Mouse (Mus musculus) CH12.LX (cell line): ENCODE measurements at regions not wholly inside any gene's neighbourhood (a gene's known extent, or its start where the extent isn't known, plus 50 kb on each side); places are given as distances from the start of the nearest gene placed in this dataset.

ENCODE experiments used
- DNase-seq: peaks from one replicate; pipeline ENCODE4 v3.0.0-alpha.2; 2013; ENCODE audit errors: extremely low read depth
- H3K27ac ChIP-seq: 2 replicates; pipeline ENCODE4 v1.5.1; 2012; ENCODE audit warnings: low read depth, mild to moderate bottlenecking, control low read depth, moderate library complexity; ENCODE audit not compliant: insufficient read depth
- H3K27me3 ChIP-seq: replicated peaks from 2 replicates; pipeline ENCODE3; 2012; ENCODE audit warnings: inconsistent platforms
- H3K36me3 ChIP-seq, 2 experiments: replicated peaks in 1 of 2; 2 replicates each; pipeline versions ENCODE3 to v1.6.1; 2012; ENCODE audit warnings: inconsistent platforms in 1 of 2, low read length in 1 of 2, mild to moderate bottlenecking in 1 of 2, mixed read lengths in 1 of 2, moderate library complexity in 1 of 2; ENCODE audit not compliant: control insufficient read depth in 1 of 2, insufficient read depth in 1 of 2
- H3K4me1 ChIP-seq, 2 experiments: 2 replicates each; pipeline ENCODE4 v1.6.1; 2012; ENCODE audit warnings: inconsistent platforms in 1 of 2, moderate library complexity in 1 of 2; ENCODE audit not compliant: insufficient read depth in 2 of 2, control insufficient read depth in 1 of 2
- H3K4me2 ChIP-seq: 2 replicates; pipeline ENCODE4 v1.6.1; 2012; ENCODE audit warnings: low read depth, mild to moderate bottlenecking, control low read depth; ENCODE audit not compliant: poor library complexity, insufficient read depth, severe bottlenecking
- H3K4me3 ChIP-seq, 3 experiments: fragments of 150-350 bp in 1 of 3; sonication (generic) in 1 of 3; replicated peaks in 1 of 3; 2 replicates each; pipeline versions ENCODE3 to v1.5.1; 2011 to 2012; ENCODE audit warnings: low read depth in 2 of 3, low read length in 2 of 3, mild to moderate bottlenecking in 2 of 3, moderate library complexity in 2 of 3, control low read depth in 1 of 3, improper control_type of control experiment in 1 of 3, inconsistent platforms in 1 of 3, mixed read lengths in 1 of 3; ENCODE audit not compliant: poor library complexity in 1 of 3
- H3K79me2 ChIP-seq: replicated peaks from 2 replicates; pipeline ENCODE4 v1.6.1; 2012; ENCODE audit warnings: mild to moderate bottlenecking, moderate library complexity; ENCODE audit not compliant: control insufficient read depth, poor library complexity, insufficient read depth, severe bottlenecking; ENCODE audit errors: extremely low read depth
- H3K9ac ChIP-seq: 2 replicates; pipeline ENCODE4 v1.6.1; 2012; ENCODE audit warnings: low read depth, mild to moderate bottlenecking, control low read depth, moderate library complexity; ENCODE audit not compliant: insufficient read depth
- H3K9me3 ChIP-seq: replicated peaks from 2 replicates; pipeline ENCODE3; 2012; ENCODE audit warnings: low read length, inconsistent platforms, mixed read lengths
- BHLHE40 ChIP-seq: IDR thresholded peaks from 2 replicates; pipeline ENCODE4 v1.6.1; 2011; ENCODE audit warnings: mild to moderate bottlenecking, low read depth, low read length, improper control_type of control experiment
- CHD2 ChIP-seq: IDR thresholded peaks from 2 replicates; pipeline ENCODE4 v1.6.1; 2011; ENCODE audit warnings: low read length, improper control_type of control experiment
- E2F4 ChIP-seq: IDR thresholded peaks from 2 replicates; pipeline ENCODE4 v1.6.1; 2011; ENCODE audit warnings: low read depth, low read length, improper control_type of control experiment; ENCODE audit not compliant: insufficient replicate concordance
- ELF1 ChIP-seq: IDR thresholded peaks from 2 replicates; pipeline ENCODE4 v1.6.1; 2014; ENCODE audit warnings: low read depth, mild to moderate bottlenecking, inconsistent platforms, low read length, improper control_type of control experiment
- ETS1 ChIP-seq: conservative IDR thresholded peaks from 2 replicates; pipeline ENCODE4 v1.6.1; 2012; ENCODE audit warnings: low read depth, mild to moderate bottlenecking, inconsistent platforms, low read length, improper control_type of control experiment, moderate library complexity
- GABPA ChIP-seq: IDR thresholded peaks from 2 replicates; pipeline ENCODE4 v1.6.1; 2012; ENCODE audit warnings: low read depth, low read length, improper control_type of control experiment, inconsistent platforms; ENCODE audit not compliant: insufficient replicate concordance
- IRF4 ChIP-seq: IDR thresholded peaks from 2 replicates; pipeline ENCODE4 v1.6.1; 2014; ENCODE audit warnings: low read depth, mild to moderate bottlenecking, inconsistent platforms, low read length, improper control_type of control experiment
- KAT2A ChIP-seq: IDR thresholded peaks from 2 replicates; pipeline ENCODE4 v1.6.1; 2012; ENCODE audit warnings: low read length, improper control_type of control experiment, inconsistent platforms; ENCODE audit not compliant: insufficient replicate concordance
- MAFK ChIP-seq: IDR thresholded peaks from 2 replicates; pipeline ENCODE4 v1.6.1; 2011; ENCODE audit warnings: low read length, improper control_type of control experiment; ENCODE audit not compliant: insufficient replicate concordance
- MAX ChIP-seq: IDR thresholded peaks from 2 replicates; pipeline ENCODE4 v1.6.1; 2011; ENCODE audit warnings: low read length, improper control_type of control experiment
- MAZ ChIP-seq: IDR thresholded peaks from 2 replicates; pipeline ENCODE4 v1.6.1; 2012; ENCODE audit warnings: low read depth, mild to moderate bottlenecking, inconsistent platforms, low read length, improper control_type of control experiment, moderate library complexity
- MEF2A ChIP-seq: IDR thresholded peaks from 2 replicates; pipeline ENCODE4 v1.6.1; 2014; ENCODE audit warnings: low read depth, mild to moderate bottlenecking, inconsistent platforms, low read length, improper control_type of control experiment, borderline replicate concordance
- MYC ChIP-seq: IDR thresholded peaks from 2 replicates; pipeline ENCODE4 v1.6.1; 2011; ENCODE audit warnings: low read depth, mild to moderate bottlenecking, improper control_type of control experiment, low read length
- NELFE ChIP-seq: IDR thresholded peaks from 2 replicates; pipeline ENCODE4 v1.6.1; 2011; ENCODE audit warnings: low read depth, low read length, improper control_type of control experiment
- PAX5 ChIP-seq: IDR thresholded peaks from 2 replicates; pipeline ENCODE4 v1.6.1; 2012; ENCODE audit warnings: low read length, inconsistent platforms, mixed read lengths
- POLR2AphosphoS2 ChIP-seq: IDR thresholded peaks from 2 replicates; pipeline ENCODE4 v1.6.1; 2011; ENCODE audit warnings: low read depth, low read length, improper control_type of control experiment
- SMC3 ChIP-seq: IDR thresholded peaks from 2 replicates; pipeline ENCODE4 v1.6.1; 2011; ENCODE audit warnings: low read depth, low read length, improper control_type of control experiment
- TCF12 ChIP-seq: IDR thresholded peaks from 2 replicates; pipeline ENCODE4 v1.6.1; 2014; ENCODE audit warnings: low read depth, mild to moderate bottlenecking, inconsistent platforms, low read length, improper control_type of control experiment
- UBTF ChIP-seq: IDR thresholded peaks from 2 replicates; pipeline ENCODE4 v1.6.1; 2012; ENCODE audit warnings: low read depth, mild to moderate bottlenecking, inconsistent platforms, low read length, improper control_type of control experiment, moderate library complexity
- USF1 ChIP-seq: IDR thresholded peaks from 2 replicates; pipeline ENCODE4 v1.6.1; 2014; ENCODE audit warnings: low read depth, mild to moderate bottlenecking, inconsistent platforms, low read length, improper control_type of control experiment
- USF2 ChIP-seq: conservative IDR thresholded peaks from 2 replicates; pipeline ENCODE4 v1.6.1; 2011; ENCODE audit warnings: low read depth, low read length, improper control_type of control experiment
- ZKSCAN1 ChIP-seq: IDR thresholded peaks from 2 replicates; pipeline ENCODE4 v1.6.1; 2012; ENCODE audit warnings: low read depth, inconsistent platforms, low read length, improper control_type of control experiment, borderline replicate concordance
- dilution Hi-C: fragments of 300-500 bp; cut with MboI; formaldehyde crosslinking; loops from 2 replicates; pipeline ENCODE4 v1.14.3; 2020; ENCODE audit warnings: low sequenced_read_pairs; ENCODE audit not compliant: extremely low pct_unique_long_range_greater_than_20kb, extremely low pct_ligation_motif_present
- in situ Hi-C: fragments of 300-500 bp; cut with MboI; formaldehyde crosslinking; loops from 3 replicates; pipeline ENCODE4 v1.14.3; 2019; ENCODE audit warnings: low sequenced_read_pairs, low pct_ligation_motif_present, low pct_unique_long_range_greater_than_20kb, mixed read lengths

- no peak overlapping the region for H3K4me3 ChIP-seq
- dilution Hi-C loops: no loop called here
- H3K4me1 ChIP-seq: peaks cover 0 to 3% of the 10 kb centered on the region in 2 experiments; a peak in 2 of 4 replicates
- TF ChIP-seq KAT2A (no peak), USF1 (no peak), SMC3 (no peak), BHLHE40 (no peak), USF2 (no peak), E2F4 (no peak), MYC (no peak), POLR2AphosphoS2 (no peak), MAX (no peak), ZKSCAN1 (no peak), MEF2A (no peak), ETS1 (no peak), TCF12 (no peak), PAX5 (no peak), UBTF (no peak), MAFK (no peak), ELF1 (no peak), CHD2 (no peak), GABPA (no peak), IRF4 (no peak)
- no peak overlapping the region for H3K9ac ChIP-seq
- no peak overlapping the region for H3K27ac ChIP-seq
- no peaks in the 10 kb centered on the region for H3K9me3 ChIP-seq
- H3K27me3 ChIP-seq: no peaks in the 10 kb centered on the region
- in situ Hi-C loops: no loop called here
- no peaks in the 10 kb centered on the region for H3K79me2 ChIP-seq
- H3K4me2 ChIP-seq: no peak overlapping the region
- H3K36me3 ChIP-seq: no peaks in the 10 kb centered on the region
- DNase-seq: no peak
These were observed 113.9 kb upstream of the Arg1 start for GRCm38 (mm10) chr10:25041221-25041620.

- H3K79me2 ChIP-seq: no peaks in the 10 kb centered on the region
- no peak overlapping the region for H3K4me3 ChIP-seq
- TF ChIP-seq GABPA (no peak), BHLHE40 (no peak), MAZ (no peak), E2F4 (no peak), MAFK (no peak), NELFE (no peak), MAX (no peak)
- no peak for DNase-seq
- no peak overlapping the region for H3K9ac ChIP-seq
- no peaks in the 10 kb centered on the region for H3K27me3 ChIP-seq
- no peak overlapping the region for H3K27ac ChIP-seq
- in situ Hi-C loops (no loop called here), dilution Hi-C loops (no loop called here)
- peaks cover 0 to 3% of the 10 kb centered on the region in 2 experiments; a peak in 2 of 4 replicates for H3K4me1 ChIP-seq
- no peaks in the 10 kb centered on the region for H3K9me3 ChIP-seq
- H3K36me3 ChIP-seq: no peaks in the 10 kb centered on the region
- no peak overlapping the region for H3K4me2 ChIP-seq
These were observed 112.6 kb upstream of the Arg1 start for GRCm38 (mm10) chr10:25039926-25040325.
